Mouse (Mus musculus) mesoderm, embryonic 11.5 days (tissue): ENCODE measurements at regions not wholly inside any gene's neighbourhood (a gene's known extent, or its start where the extent isn't known, plus 50 kb on each side); places are given as distances from the start of the nearest gene placed in this dataset.
A peak's percentile ranks its signal among the peaks of the same experiment; 100 is the strongest.

Experiments used
- DNase-seq: peaks from one replicate; pipeline ENCODE4 v3.0.0-alpha.2; 2012; ENCODE audit warnings: low read depth, low spot score

DNA sequence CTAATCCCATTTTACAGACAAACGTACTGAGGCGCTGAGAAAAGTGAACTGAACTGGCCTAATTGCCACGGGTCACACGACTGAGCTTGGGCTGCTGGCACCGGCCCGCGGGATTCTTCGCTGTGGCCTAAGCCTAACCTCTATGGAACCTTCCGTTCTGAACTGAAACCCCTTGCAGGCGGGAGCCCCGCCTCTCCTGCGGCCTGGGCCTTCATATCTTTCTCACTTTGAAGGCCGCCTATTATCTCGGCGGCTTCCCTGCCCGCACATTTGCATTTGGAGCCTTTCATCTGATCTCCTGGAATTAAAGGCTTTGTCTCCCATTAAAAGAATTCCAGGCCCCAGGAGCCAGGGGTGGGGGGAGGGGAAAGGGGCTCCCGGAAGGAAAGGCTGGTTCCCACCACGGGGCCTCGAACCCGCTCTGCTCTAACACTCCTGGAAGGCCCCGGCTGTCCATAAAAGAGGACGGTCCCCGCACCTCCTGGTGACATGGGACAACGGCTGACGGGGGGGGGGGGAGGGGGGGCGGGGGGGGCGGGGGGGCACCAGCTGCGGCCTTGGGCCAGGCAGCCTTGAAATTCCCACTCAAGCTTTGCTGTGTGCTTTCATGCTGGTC, 122.9 kb upstream of the Pja1 start:
- no peak for DNase-seq

DNA sequence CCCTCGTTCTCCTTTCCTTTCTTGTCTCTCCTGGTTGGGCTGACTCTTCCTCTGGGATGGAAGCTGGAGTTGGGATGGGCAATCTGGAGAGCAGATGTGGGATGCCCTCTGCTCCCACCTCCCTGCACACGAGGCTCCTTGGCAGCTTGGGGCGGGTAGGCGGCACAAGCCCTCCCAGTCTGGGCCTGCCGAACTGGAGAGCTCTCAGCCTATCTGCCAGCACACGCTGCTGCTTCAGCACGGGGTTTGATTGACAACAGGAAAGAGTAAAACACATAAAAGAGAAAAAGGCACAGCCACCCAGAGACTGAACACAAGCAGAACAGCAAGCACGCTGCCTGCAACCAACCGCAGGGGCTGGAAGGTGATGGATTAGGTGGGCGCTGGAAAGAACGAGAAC, 121.9 kb upstream of the Pja1 start:
- no peak for DNase-seq

DNA sequence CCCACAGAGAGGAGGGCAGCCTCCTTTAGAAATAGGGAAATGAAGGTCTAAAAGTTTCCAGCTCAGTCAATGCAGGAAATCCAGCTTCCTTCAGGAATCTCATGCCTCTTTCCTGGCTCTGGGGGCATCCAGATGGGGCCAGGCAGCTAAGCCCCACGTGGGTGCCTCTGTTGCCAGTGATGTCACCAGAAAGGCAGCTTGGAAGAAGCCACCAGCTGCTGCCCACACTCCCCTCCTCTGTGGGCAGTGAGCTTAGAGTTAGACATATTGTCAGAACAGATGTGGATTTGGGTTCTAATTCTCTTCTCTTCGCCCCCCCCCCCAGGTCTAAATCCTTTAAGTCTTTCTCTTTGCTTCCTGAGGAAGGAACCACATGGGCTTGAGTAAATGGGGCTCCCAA, 116.2 kb upstream of the Pja1 start:
- DNase-seq = no peak

DNA sequence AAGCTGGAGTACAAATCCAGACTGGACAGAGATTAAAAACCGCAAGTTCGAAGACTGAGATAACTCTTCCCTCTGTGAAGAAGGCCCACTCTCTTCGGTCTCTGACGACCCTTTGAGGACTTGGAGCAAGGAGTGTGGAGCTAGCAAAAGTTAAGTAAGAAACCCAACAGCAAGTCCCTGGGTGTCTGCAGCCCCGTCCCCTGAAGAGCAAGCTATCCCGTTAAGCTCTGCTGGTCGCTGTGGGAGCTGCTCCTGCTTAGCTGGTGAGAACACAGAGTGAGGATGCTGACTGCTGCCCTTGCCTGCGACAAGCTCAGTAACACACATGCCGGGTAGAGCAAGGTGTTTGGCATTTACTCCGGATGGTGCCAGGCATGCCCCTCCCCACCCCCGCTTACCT, 115.2 kb upstream of the Pja1 start:
- no peak for DNase-seq

DNA sequence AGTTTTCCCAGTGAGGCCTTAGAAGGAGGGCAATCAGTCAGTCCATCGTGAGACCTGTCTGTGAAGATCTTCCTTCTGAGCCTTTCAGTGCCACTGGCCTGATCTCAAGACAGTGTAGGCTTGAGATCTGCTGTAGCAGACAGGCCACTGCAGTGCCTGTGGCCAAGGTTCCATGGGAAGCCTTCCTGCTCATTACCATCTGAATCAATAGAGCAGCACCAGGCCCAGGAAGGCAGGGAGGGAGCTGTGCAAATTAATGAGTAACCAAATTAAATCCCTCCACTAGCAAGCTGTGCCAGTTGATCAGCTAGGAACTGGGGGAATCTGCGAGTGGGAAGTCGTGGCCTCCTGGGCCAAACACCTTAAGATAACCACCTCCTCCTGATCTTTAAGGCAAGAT, 114.6 kb upstream of the Pja1 start:
- no peak for DNase-seq

DNA sequence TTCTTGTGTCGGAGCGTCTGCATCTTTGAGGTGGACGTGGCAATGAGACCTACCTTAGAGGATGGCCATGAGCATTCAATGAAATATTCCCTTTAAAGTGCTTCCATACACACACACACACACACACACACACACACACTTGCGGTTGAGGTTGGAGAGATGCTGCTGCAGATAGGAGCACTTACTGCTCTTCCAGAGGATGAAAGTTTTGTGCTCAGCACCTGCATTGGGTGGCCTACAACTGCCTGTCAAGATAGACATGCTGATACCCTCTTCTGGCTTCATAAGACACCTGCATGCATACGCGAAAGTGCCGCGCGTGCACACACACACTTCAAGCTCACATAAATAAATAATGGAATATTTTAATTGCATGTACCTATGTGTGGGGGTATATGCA, 111.5 kb upstream of the Pja1 start:
- DNase-seq = no peak

DNA sequence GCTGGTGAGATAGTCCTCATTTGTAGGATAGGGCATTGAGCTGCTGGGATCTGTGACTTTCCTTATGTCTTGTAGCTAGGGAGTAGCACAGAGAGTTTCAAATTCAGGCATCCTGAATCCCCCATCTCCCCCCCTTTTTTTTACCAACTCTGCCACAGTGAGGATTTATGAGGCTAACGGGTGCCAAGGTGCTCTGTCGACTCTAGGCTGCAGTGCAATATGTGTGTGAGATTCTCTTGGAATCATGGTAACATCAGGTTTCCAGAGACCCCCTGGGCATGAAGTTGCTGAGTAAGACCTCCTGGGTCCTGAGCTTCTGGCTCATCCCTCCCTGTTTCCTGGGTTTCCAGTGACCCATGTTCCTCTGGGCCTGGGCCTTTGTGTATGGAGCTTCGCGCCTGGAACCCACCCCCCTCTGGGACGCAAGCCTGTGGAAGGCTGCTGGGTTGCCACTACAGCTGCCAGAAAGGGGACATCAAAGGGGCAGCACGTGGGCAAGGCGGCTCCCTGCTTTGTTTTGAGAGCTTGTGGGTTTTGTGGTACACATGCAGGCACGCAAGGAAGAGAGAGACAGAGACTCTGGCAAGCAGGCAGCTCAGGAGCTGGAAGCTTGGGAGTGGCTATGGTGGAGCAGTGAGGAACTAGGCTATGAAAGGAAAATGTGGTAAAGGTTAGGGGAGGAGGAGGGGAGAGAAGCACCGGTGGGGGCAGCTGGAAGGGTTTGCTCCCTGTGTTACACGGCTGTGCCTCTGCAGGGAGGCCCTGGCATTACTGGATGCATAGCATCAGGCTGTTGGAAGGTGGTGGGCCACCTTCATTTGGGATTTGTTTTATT, 110.8 kb upstream of the Pja1 start:
- no peak for DNase-seq

DNA sequence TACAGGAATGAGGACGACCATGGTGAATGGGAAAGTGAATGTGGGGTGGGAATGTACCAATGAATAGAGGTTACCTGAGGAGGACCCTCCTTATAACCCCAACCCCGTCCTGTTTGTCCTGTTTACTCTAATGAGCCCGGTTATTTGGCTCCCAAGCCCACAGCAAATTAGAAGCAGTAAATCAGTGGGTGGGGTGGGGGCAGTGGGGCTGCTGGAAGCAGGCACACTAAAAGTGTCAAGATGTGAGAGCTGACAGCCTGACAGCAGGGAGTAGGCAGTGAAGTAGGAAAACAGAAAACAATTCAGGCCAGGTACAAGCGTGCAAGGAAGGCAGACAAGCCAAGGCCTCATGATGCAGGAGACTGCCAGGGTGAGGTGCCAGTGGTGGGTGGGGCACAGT, 108.1 kb upstream of the Pja1 start:
- DNase-seq = no peak

DNA sequence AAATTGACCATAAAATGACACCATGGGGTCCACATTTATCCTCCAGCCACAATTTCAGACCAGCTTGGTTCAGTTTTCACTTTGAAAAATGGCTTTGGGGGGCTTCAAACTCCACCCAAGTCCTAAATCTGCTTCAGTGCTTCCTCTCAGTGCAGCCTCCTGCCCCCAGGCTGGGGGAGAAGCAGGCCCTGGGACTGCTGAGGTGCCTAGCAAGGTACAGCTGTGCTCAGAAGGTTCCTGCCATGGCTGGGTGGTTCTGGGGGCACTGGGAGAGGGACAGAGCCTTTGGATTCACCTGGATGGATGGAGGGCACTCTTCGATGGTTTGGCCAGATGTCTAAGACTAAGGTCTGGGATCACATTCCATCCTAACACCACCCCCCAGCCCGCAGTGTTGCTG, 107.7 kb upstream of the Pja1 start:
- DNase-seq = no peak

DNA sequence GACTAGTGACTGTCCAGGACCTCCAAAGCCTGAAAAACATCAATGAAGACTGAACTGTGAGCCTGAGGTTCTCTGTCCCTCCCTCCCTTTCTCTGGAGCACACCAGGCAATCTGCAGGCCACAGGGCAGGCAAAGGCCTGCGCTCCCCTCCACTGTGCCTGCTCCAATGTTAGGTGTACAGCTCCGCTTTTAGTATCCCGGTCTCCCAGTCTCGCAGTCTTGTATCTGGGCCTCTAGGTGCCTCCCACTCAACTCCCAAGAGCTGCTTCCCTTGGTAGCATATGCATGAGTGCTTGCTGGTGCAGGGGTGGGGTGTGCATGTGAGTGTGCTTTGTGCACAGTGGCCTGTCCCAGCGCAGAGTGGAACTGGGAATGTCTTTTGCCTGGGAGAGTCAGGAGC, 104.0 kb upstream of the Pja1 start:
- DNase-seq = no peak

DNA sequence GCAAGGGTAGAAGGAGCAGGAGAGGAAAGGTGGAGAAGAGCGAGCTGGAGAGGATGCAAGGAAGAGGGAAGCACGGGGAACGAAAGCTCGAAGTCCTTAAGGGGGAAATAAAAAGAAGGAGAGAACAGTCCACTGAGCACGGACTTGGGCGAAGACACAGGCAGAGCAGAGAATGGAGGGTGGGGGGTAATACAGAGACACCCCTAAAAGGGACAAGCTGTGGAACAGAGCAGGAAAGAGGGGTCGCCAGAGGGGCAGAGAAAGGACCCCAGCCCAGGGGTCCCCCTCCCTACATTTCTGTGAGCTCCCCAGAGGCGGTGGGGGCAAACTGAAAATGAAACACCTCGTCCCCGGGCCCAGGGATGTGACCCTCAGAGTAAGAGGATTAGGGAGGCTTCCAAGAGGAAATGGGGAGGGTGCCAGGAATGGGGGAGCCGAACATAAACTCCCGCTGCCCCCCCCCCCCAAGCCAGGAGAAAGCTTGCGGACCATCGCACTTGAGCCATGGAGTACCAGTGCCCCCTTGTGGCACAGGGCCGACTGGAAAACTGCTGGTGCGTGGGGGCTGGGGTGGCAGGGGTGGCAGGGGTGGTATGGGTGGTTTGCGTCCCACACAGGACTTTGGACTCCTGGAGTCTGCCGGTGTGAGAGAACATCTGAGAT, 103.5 kb upstream of the Pja1 start:
- peak; percentile 43 for DNase-seq

DNA sequence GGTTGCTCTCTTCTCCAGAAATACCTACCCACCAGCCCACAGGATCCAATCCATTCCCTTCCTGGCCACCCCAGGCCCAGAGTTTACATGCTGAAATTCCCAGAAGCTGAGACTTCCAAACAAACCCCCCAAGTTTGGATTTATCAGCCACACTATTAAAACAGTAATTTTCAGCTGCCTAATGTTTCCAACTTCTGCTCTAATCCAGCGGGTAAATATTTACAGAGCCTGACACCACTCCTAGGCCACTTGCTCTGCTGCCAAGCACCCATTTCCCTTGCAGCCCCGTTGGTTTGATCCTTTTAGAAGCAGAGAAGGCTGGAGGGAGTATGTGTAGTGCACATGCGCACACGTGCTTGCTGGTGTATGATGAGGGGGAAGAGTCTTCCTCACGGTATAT, 99.1 kb upstream of the Pja1 start:
- DNase-seq = no peak

DNA sequence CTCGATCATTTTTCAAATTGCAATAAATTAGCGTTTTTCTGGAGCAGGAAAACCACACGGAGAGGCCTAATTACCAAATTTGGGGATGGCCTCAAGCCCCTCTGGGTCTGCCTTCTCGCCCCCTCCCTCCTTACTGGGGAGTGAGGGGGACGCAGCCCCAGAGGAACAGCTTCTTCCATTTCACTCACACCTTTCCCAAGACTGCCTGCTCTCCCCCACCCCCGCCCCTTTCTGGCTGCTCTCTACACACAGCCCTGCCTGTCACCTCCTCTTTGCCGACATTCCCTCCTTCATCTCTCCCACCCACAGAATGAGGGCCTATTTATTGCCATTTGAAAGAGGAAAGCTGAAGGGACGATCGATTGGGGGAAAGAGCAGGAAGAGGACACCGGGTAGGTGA, 97.2 kb upstream of the Pja1 start:
- no peak for DNase-seq

DNA sequence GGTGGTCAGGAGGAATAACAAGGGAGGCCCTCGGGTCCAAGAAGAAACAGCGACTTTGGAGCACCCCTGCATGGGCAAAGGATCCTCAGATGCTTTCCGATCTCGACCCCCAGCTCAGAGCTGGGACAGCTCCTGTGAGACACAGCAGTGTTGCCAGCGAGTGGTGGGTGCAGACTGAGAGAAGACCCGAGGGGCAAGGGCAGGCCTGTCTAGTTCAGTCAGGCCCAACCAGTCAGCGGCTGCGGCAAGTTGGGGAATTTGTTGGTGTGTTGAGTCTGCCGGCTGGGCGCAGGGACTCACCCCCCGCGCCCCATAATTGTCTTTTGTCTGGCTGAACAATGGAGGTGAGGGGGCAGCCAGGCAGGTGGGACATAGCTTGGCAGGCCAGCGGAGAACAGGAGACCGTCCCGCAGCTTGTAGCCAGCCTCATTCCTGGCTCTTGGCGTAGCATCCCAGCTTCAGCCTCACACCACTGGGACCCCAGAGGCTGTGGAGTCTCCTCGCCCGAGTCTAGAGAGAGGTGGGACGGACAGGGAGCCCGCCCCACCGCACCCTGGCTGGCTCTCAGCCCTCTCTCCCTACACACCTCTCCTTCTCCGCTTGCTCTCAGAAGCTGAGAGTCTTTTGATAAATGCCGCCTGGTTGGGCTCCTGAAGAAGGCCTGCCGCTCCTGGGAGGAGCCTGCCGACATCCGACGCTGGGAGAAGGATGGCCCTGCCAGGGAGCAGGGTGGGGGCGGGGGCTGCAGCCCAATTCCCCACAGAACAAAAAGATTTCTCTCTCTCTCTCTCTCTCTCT, 96.5 kb upstream of the Pja1 start:
- peak; percentile 73 for DNase-seq

DNA sequence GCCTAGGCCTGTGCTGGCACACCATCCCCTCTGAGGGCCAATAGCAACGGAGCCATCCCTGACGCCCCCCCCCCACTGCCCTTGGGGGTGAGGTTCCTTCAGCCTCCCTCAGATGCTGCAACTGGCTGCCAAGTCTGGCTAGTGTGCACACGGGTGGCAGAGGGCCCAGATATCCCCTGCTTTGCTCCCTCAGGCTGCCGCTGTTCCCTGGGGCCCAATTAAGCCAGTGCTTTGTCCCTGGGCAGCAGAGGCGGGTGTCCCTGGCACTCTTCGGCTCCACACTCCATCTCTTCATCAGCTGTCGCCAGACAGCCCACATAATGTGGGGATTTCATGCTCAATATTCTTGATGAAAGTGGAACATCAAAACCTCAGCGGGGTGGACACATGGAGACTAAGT, 90.9 kb upstream of the Pja1 start:
- DNase-seq = no peak

DNA sequence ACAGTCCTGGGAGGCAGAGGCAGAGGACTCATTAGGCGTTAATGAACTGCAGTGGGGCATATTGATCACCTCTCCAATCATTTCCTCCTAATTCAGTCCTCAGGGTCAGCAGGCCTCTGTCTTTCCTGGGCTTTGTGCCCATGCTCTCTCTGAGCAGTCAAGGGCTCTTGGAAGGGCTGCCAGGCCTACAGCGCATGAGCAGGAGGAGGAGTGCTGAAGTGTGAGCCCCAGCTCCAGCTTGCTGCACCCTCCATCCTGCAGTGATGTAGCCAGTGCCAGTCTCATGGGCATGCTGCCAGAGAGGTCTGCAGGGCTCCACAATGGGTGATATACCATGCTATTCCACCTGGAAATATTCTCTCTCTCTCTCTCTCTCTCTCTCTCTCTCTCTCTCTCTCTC, 89.6 kb upstream of the Pja1 start:
- no peak for DNase-seq

DNA sequence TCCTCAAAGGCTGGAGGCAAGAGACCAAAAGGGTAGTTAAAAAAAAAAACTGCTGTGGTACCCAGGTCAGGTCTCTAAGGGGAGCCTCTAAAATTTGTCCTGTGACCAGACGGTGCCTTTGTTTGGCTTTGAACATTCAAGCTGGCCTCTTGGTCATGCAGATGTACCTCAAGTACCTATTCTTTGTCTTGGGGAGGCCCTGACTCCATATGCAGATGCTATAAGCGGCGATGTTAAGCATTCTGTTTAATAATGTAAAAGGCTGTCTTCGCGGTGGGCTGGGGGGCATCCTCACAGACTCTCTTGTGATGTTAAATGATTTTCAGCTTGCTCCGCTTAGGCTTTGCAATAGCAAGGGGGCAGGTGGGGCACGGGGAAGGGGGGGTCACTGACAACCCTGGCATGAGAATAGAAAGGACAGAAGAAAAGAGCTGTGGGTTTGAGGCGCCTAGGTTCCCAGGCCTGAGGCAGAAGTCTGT, 85.8 kb upstream of the Pja1 start:
- DNase-seq = no peak

DNA sequence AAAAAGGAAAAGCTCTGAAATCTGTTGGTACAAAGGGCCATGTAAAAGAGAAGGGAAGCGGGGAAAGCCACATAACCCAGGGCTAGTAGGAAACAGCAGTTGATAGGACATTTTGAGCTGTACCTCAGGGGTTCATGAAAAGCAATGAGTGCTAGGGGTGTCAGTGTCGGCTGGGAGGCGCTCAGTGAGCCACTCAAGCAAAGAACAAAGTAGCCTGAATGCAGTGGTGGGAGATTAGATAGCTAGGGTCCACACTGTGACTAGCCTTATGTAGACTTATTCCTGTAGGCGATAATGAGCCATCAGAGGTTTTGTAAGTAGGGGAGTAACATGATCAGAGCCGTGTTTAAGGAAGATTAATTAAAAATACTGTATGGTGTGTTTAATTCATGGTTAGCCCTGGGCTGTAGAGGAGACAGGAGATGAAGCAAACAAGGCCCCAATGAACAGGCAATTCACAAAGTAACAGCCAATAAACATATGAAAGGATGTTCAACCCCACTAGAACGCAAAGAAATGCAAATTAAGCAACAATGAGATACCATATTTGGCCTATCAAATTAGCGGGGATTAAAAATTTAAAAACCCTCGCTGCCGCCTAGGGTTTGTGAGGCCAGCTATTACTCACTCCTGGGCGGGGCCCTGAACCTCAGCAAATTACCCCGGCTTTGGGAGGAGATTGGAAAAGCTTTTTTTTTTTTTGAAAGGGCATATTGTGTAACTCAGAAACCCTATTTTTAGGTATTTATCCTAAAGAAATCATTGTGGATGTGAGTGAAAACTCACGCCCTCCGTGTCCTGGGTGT, 85.1 kb upstream of the Pja1 start:
- no peak for DNase-seq

DNA sequence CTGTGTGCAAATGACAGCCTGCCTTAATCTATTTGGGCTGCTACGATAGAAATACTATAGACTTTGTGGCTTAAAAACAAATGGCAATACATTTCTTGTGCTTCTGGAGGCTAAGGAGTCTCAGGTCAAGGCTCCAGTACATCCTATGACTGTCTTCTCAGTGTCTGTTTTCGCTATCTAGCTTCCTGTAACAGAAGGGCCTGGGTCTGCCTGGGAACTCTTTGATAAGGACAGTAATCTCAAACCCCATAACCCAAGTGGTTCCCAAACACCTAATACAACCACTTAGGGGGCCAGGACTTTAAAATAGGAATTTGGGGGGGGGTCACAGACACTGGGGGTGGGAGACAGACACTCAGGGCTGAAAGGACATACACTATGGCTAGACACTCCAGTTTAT, 81.7 kb upstream of the Pja1 start:
- no peak for DNase-seq

DNA sequence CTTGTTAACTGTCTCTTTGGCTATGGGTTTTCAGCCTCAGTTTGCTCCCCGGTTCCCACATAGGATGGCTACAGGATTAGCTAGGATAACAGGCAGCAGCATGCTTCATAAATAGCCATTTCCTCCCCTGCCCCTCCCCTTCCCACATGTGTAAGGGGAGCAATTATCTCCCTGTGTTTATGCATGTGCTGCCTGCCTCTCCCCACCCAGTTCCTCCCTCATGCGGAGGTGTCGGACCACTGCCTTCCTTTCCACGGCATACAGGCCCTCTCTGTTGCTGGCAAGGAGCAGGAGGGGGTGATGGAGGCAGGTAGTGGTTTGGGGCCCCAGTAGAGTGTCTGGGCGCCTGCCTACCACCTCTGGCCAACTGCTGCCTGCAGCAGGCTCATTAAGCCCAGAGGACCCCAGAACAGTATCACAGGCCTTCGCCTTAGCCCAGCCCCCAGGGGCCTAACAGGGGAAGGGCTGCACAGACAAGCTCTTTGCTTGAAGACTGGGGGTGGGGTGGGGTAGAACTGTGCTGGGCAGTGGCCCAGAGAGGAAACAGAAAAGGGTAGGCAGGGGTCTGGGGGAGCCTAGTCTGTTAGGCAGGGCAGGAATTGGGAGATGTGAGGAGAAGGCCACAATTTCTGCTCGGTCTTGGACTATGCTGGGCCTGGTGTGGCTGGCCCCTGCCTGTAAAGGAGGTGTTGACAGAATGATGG, 79.1 kb upstream of the Pja1 start:
- DNase-seq = no peak
